Mouse (Mus musculus) monocyte, adult 2 months (primary cell): Measurements from ENCODE around the gene Ensa.
"Not testable (repeated sequence)": the region's sequence is repeated elsewhere in the genome, so short reads cannot be mapped to it uniquely, and the experiment has no call there.

Source experiments
- DNase-seq, 2 experiments: peaks; one replicate each; pipeline ENCODE4 v3.0.0; 2022; ENCODE audit warnings: low spot score in 2 of 2, low read depth in 1 of 2

Ensa gene

DNA sequence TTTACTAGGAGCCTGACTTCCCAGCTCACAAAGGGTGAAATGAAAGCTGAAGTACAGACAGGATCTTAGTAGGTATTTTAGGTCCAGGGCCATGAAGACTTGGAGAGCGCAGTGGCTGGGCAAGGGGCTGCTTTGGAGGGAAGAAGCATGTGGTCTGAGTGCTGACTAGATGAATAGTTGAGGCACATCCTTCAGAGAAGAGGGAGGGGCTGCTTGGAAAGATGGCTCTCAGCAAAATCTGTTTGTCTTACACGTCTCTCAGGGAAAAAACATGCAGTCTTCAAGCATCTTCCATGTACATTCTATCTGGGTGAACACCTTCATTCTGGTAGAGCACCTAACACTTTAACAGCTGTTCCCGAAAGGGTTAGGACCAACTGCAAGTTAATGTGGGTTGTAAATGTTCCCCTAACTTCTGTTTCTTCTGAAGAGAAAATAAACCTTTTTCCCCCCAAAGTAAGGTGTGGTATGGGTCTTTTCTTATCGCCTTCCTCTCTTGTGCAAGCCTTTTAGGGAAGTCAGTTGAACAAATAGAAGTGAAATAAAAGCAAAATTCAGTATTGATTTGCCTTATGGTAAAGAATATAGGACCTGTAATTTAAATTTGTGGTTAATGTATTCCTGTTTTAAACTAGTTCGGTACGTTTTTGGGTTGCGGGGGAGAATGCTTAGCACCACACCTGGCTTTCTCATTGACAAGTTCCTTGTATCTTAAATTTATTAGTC lies 38.1 kb downstream of the Ensa start:
- no peak for DNase-seq

DNA sequence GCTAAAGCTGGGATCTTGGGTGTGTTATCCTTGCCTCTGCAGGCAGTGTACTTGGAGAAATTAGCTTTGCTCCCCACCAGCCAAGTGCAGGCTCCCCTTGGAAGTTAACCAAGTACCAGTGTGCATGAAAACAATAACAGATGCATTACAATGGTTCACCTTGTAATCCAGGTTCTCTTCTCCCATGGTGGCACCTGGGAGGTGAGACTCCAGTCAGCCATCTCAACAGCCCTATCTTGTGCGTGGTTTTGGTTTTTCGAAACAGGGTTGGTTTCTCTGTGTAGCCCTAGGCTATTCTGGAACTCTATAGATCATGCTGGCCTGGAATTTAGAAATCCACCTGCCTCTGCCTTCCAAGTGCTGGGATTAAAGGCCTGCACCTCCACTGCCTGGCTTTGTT lies 38.7 kb downstream of the Ensa start:
- DNase-seq = no peak

DNA sequence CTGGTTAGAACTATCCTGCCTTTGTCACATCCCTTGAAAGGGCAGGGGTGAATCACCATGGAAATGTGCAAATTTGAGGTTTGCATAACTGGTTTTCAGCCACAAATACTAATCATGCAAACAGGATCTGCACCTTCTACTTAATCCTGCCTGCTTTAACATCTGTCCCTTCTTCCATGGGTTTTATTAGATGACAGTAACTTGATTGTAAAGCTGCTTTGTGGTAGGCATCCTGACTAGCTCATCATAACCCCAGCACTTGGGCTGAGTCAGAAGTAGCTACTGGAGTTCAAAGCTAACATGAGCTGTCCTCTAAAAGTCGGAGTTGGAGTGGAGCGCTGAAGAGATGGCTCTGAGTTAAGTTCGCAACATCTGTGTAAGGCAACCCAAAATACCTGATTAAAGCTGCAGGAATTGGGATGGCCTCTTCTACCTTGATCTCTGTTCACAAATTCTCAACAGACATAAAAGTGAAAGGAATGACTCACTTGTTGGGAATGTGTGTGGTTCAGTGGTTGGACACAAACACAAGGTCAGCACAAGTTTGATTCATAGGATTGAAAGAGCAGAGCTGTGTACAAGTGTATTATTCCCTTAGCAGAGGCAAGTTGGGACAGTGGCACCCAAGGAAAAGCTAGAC lies 39.3 kb downstream of the Ensa start:
- DNase-seq = no peak

DNA sequence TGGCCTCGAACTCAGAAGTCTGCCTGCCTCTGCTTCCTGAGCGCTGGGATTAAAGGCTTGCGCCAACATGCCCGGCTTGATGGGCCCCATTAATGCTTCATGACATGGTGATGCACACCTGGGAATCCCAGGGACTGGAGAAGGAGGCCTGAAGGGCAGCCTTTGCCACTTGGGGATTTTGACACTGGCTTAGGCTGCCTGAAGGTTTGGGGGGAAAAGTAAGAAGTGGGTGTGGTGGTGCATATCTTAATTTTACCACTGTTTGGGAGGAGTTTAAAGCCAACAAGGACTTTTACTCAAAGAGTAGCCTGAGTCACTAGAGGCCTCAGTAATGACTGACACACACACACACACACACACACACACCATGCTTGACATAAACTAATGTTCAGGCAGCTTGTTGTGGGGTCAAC lies 40.2 kb downstream of the Ensa start:
- no peak for DNase-seq

DNA sequence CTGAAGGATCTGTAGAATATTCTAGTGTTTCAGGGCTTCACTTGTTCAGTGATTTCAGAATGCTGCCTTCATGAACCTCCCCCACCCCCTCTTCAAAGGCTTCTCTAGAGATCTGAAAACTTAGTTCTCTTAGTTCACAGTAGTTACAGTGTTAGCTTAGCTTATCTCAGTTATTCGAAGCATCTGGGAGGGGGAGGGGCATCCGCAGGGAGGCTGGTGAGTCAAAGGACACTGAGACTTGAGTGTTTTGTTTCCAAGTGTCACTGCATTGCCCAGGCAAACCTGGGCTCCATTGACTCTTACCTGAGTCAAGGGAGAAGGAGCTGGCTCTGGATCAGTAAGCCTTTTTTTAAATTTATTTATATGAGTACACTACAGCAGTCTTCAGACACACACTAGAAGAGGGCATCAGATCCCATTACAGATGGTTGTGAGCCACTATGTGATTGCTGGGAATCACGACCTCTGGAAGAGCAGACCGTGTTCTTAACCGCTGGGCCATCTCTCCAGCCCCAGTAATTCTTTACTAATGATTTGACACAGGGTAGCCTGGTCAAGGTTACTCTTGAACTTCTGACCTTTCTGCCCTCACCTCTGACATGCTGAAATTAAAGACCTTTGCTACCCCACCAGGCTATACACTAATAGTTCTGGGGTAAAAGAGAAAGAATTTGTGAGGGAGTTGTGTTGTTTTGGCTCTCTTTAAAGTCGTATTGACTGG lies 41.5 kb downstream of the Ensa start:
- no peak for DNase-seq

DNA sequence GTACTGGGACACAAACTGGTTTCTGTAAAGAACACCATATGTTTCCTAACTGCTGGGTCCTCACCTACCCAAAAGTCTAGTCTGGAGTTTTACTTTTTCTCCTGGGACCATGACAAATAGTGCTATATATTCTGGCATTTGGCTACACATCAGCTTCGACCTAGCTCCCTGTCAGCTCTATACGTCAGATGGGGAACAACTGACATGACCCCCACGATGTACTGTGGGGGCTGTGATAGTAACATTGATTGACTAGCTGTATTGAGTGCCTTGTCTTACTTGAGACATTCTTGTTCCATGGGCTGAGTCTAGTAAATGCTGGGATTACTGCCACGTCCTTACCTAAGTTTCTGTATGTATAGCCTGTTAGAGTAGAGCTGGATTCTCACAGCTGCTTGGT lies 42.7 kb downstream of the Ensa start:
- DNase-seq = no peak

DNA sequence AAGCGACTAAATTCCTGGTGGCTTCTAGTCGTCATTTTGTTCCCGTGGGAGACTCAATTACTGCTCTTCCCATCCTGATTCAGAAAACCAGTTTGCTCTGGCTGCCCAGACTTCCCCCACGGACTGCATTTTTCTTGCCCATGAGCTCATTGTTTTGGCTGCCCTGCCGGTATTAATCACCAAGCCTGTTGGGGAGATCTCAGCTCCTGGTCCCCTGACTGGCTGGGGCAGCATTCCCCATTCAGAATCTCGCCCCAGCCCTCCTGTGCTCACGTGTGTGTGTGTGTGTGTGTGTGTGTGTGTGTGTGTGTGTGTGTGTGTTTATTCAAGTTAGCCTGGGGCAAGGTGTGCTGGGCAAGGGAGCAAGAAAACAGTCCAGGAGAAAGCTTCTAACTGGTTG lies 43.2 kb downstream of the Ensa start:
- DNase-seq = no peak

DNA sequence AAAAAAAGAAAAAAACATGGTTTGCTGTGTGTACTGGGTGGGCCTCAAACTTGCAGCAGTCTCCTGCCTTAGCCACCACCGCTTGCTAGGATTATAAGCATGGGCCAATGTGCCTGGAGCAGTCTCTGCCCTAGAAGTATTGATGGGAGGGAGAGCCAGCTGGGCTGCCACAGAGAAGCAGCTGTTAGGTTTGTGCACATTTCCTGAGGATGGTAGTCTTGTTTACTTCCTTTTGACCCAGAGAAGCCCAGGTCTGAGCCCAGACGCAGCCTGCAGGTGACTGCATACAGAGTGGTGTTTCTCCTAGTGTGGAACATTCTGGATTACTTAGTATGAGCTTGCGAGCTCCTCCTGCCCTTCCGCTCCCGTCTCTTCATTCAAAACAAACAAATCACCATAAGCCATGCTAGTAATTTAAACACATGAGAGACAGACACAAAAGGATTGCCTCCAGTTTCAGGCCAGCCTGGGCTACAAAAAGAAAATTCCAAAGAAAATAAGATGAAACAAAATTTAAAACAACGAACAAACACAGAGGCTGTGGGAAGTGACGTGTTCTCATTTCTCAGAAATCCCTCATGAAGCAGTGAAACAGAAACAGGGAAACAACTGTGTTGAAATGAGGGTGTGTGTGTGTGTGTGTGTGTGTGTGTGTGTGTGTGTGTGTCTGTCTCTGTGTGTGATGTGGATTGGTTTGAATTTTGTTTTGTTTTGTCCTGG lies 44.0 kb downstream of the Ensa start:
- DNase-seq = no peak

DNA sequence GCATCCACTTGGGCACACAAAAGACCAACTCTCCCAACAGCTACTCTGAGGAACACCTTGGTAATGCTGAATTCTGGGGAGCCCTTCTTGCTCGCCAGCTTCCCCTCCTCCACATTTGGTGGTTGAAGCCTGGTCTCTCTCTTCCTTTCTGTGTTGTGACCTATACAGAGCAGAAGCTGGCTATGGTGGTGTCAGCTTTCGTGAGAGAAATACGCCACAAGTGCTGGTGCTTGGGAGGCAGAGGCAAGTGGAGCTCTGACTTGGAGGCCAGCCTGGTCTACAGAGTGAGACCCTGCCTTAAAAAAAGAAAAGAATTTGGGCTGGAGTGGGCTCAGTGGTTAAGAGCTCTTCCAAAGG lies 44.5 kb downstream of the Ensa start:
- no peak for DNase-seq

DNA sequence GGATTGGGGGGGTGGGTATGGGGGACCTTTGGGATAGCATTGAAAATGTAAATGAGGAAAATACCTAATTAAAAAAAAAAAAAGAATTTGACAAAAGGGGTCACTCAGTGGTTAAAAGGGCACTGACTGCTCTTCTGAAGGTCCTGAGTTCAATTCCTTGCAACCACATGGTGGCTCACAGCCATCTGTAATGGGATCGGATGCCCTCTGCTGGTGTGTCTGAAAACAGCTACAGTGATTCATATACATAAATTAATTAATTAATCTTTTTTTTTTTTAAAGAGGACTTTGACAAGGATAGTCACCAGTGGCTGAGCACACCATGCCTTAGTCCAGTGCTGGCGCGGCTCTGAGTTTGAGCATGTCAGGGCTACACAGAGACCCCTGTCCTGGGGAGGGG lies 45.6 kb downstream of the Ensa start:
- DNase-seq = not testable (repeated sequence)

DNA sequence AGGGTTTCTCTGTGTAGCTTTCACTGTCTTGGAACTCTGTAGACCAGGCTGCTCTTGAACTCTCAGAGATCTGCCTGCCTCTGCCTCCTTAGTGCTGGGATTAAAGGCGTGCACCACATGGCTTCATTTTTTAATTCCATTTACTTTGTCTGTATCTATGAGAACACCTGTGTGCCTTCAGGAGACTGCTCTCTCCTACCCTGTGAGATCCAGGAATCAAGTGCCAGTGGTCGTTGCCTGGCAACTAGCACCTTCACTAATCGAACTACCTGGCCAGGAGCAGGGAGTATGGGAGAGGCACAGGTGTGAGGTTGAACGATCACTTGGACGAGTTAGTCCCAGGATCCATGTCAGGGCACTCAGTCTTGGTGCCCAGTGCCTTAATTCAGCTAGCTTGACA lies 46.4 kb downstream of the Ensa start:
- DNase-seq = no peak

DNA sequence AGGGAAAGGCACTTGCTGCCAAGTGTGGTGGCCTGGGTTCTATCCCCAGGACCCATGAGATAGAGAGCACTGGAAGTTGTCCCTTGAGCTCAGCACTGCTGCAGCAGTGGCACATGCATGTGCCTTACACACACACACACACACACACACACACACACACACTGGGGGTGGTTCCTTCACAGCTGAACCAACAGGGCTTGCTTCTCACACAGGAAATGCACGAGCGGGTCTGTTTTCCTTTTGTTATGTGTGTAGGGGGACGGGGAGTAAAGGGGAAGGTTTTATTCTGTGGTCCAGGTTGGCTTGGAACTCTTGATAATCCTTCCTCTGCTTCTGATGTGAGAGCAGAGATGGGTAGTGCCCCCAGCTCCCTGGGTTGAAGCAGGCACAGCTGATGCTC lies 47.7 kb downstream of the Ensa start:
- no peak for DNase-seq

DNA sequence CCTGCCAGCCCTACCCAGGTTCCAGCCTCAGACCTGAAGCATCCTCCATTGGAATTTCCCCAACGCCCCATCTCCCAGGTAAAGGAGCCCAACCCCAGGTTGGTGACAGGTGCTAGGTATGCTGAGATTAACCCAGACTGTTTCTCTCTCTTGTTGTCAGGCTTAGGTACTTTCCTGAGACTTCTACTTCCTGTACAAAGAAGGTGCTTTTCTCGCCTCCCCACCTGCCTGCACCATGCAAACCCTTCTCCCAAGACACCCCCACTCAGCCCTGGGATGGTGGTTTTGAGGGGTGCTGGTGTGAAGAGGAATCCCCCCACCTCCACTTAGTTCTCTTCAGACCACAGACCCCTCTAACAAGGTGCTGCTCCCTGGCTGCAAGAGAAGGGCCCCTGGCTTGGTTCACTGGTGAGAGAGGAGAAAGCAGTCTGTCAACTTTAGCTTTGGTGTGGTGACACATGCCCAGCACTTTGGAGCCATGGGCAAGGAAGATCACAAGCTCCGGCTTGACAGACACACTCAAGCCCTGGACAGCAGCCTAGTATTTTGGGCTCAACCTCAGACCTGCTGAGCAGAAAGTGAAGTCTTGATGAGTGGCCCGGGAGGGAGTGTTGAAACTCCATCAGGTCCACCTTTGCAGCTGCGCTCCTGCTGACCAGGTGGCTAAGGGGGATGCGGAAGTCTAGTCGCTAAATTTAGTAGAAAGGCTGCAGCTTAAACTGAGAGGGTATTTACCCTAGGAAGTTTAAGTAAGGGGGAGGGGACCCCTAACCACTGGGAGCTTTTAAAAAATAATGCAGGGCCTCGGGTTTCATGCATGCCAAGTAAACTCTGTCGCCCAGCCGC lies 48.3 kb downstream of the Ensa start:
- DNase-seq = no peak

DNA sequence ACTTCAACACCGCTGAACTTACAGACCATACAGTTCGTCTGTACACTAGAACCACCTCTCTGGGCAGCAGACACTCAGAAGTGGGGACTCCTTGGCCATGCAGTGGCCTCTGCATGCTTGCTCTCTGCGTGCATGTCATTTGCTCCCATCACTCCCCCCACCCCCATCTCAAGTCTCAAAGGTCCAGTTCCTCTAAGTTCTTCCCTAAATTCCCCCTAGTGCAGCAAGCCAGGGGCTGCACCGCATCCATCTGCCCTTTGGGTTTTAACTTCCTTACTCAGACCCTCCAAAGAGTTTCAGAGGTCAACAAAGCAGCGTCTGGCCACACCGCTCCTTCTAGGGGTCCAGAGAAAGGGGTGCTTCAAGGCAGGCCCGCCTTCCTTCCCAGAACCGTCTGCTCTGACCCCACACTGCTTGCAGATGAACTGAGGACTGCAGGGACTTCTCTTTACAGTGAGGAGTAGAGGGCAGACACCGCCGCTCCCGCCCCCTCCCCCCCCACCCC lies 49.0 kb downstream of the Ensa start:
- peak in 1 of 2 experiments; percentile 71 for DNase-seq

DNA sequence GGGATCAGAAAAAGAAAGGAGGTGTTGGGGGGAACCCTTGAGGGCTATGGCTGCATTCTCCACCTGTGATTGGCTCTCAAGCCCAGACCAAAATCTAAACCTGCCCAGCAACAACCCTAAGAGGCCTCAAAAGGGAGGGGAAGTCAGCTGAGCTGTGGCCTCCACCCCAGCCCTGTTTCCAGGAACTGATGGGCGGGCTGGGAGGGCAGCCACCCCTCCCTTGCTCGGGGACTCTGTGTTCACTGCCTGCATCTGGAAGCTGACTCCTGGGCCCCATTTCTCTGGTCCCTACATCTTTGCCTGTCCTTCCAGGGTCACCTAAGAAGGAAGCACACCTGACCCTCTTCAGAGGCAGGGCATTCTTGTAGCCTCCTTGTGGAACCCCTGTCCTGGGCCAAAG lies 49.4 kb downstream of the Ensa start:
- DNase-seq = peak in 1 of 2 experiments; percentile 65

DNA sequence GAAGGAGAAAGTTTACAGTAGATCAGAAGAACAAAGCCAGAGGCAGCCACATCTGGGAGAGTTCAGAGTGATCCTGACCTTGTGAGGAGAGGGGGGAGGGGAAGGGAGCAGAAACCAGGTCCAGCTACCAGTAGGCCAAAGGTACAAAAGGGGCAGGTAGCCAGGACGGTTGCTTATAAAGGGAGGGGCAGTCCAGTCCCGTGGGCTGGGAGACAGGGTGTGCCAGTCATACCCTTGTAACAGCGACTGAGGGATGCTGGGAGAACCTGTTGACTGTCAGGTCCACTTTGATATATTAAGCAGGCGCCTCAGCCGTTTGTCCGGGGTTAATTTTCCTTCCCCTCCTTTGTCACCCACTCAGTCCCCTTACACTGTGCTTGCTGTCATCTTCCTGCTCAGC lies 50.0 kb downstream of the Ensa start:
- DNase-seq = no peak

DNA sequence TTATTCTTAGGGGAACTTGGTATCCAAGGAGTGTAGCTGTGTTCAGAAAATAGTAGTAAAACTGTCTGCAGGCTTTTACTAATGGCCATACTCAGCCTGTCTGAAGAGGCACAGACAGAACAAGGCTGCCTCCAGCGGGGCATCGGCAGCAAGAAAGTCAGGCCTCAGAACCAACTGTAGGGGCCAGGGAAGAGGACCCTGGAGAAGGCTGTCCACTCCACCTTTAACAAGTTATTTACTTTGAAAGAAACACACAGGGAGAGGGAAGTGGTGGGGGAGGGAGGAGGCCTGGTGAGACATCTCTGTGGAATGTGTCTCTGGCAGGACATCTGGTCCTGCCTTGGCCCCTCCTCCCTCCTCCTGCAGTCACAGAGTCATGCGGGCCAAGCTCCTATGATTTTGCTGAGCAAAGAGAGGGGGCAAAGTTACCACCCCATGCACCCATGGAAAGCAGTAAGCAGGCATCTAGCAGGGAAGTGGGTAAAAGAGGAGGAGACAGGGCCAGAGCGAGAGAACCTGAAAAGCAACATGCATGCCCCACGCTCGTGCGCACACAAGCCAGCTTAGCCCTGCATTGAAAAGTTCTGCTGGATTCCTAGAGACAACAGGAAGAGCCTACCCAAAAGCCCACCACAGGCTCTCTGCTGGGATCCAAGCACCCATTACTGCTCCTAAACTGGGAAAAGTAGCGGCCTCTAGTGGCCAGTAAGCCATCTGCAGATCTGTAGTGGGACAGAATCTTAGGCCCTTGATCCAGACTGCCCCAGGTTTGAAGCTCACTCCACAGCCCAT lies 50.7 kb downstream of the Ensa start:
- DNase-seq = no peak

DNA sequence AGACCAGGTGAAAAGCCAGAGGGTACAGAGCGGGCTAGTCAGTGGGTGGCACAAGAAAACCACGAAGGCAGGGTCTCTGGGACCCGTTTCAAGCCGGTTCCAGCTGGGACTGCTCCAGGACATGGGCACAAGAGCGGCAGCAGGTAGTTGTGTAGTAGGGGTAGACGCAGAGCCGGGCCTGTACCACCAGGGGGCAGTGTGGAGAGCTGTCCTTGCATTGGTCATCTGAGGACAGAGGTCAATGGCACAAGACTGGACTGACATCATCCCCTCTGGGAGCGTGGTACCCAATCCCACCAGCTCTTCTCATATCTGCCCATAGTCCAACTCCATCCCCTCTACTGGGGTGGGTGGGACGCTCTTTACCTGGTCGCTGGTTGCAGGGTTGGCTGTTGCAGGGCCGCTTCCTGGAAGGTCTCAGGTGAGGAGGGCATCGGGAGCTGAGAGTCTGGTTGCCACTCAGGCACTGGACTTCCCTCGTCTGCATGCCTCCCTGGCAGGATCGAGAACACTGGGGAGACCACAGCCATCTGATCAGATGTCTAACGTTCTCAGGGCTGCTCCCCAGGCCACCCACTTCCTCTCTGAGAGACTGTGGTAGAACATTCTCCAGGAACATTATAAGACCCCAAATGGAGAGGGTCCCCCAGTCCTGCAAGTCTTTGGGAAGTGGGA lies 52.1 kb downstream of the Ensa start:
- DNase-seq = no peak

DNA sequence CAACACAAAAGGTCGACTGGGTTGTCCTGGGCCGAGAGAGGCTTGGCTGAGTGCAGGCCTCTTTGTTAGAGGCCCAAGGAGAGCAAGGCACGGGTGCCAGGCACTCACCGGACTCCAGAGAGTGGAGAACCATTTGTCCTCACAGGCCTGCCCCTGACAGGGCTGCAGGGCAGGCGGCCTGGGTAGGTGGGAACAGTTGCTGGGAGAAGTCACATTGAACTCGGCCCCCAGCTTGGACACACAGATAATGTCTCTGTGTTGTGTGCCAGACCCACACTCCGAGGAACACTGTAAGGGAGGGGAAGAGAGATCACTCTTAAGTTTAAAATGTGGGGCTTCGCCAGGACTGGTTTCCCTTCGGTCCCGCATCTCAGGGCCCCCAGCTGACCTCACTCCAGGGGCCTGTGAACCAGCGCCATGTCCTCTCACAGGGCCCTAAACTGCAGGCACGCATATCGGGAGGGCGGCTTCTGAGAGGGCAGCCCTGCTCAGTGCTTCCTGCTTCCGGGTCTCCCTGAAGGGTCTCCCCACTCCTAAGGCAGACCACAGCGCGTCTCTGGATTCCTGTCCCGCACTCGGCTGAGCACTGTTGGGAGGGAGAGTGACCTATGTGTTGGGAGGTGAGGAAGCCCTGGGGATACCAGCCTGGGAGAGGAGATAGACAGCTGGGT lies 52.8 kb downstream of the Ensa start:
- no peak for DNase-seq
